Mouse (Mus musculus) ES-Bruce4 (cell line): ENCODE results near the gene Tbc1d16. TPM values are rescaled to one million over a fixed set of nuclear protein-coding genes. Genes with fewer than 3 reads are reported as not detected.
A peak's percentile ranks its signal among the peaks of the same experiment; 100 is the strongest.

Experiments used
- H3K27ac ChIP-seq: 2 replicates; pipeline ENCODE4 v1.5.1; 2012; ENCODE audit warnings: low read length, inconsistent platforms; ENCODE audit not compliant: insufficient read depth
- H3K27me3 ChIP-seq: 2 replicates; pipeline ENCODE4 v1.6.1; 2012; ENCODE audit warnings: mild to moderate bottlenecking, low read length, inconsistent platforms; ENCODE audit not compliant: control insufficient read depth, poor library complexity, insufficient read depth, severe bottlenecking
- H3K36me3 ChIP-seq: 2 replicates; pipeline ENCODE4 v1.6.1; 2012; ENCODE audit warnings: inconsistent platforms, mild to moderate bottlenecking, low read length, moderate library complexity; ENCODE audit not compliant: control insufficient read depth, poor library complexity, insufficient read depth, severe bottlenecking
- H3K4me1 ChIP-seq: one replicate; pipeline ENCODE4 v1.8.1; 2011; ENCODE audit warnings: low read length; ENCODE audit not compliant: control insufficient read depth, insufficient read depth
- H3K4me3 ChIP-seq: 2 replicates; pipeline ENCODE4 v1.5.1; 2011; ENCODE audit warnings: low read depth, mild to moderate bottlenecking, low read length
- H3K9ac ChIP-seq: 2 replicates; pipeline ENCODE4 v1.6.1; 2012; ENCODE audit warnings: low read depth, mild to moderate bottlenecking, inconsistent platforms; ENCODE audit not compliant: poor library complexity, severe bottlenecking
- H3K9me3 ChIP-seq: replicated peaks from 2 replicates; pipeline ENCODE4 v1.6.1; 2012; ENCODE audit warnings: mild to moderate bottlenecking, low read length, inconsistent platforms; ENCODE audit not compliant: control insufficient read depth, poor library complexity, insufficient read depth, severe bottlenecking
- CTCF ChIP-seq: IDR thresholded peaks from one replicate; pipeline ENCODE4 v1.8.1; 2011; ENCODE audit warnings: low read depth, low read length
- EP300 ChIP-seq: IDR thresholded peaks from 2 replicates; pipeline ENCODE4 v1.6.1; 2011; ENCODE audit warnings: low read depth, low read length; ENCODE audit not compliant: insufficient read depth
- POLR2A ChIP-seq: IDR thresholded peaks from one replicate; pipeline ENCODE4 v1.8.1; 2011; ENCODE audit warnings: low read length; ENCODE audit not compliant: insufficient read depth
- polyA plus RNA-seq: library from polyadenylated mRNA; stranded (reverse); fragments of >200 nt; gene quantifications from 2 replicates; pipeline ENCODE4 v1.2.4, GENCODE M21; 2011; ENCODE audit warnings: low read depth; ENCODE audit not compliant: missing spikeins, insufficient read depth, insufficient read length

Tbc1d16 gene
- polyA plus RNA-seq, 1 experiment = 15.9 TPM

DNA sequence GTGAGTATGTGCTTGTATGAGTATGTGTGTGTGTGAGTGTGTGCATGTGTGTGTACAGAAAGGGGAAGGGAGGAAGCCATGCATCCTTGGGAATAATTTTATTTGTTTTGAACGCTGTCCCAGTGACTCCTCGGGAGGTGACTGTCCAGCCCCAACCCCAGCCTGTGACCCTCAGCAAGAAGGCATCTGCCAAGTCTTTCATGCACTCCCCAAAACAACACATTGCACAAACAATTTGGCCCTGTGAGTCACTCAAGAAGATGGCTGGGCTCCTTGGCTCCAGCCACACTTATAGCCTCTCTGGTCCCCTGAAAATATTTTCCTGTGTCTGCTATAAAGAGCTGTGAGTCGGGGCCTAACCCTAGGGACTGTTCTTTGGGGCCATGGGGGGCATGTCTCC is 41.9 kb downstream of the Tbc1d16 start:
- H3K4me3 ChIP-seq = no peak overlapping the region
- TF ChIP-seq CTCF = no peak
- TF ChIP-seq EP300 = no peak
- TF ChIP-seq POLR2A = no peak
- no peaks in the 10 kb centered on the region for H3K36me3 ChIP-seq
- H3K9me3 ChIP-seq = no peaks in the 10 kb centered on the region
- H3K4me1 ChIP-seq = peaks cover 8% of the 10 kb centered on the region
- no peaks in the 10 kb centered on the region for H3K27me3 ChIP-seq
- H3K9ac ChIP-seq = no peak overlapping the region
- H3K27ac ChIP-seq = no peak overlapping the region

- Histone ChIP-seq H3K27ac (peak overlapping the region; percentile 9; the same call in 1 of the 2 replicates), H3K4me3 (no peak overlapping the region), H3K9ac (no peak overlapping the region), H3K36me3 (no peaks in the 10 kb centered on the region), H3K27me3 (no peaks in the 10 kb centered on the region), H3K4me1 (peaks cover 8% of the 10 kb centered on the region), H3K9me3 (no peaks in the 10 kb centered on the region)
- TF ChIP-seq POLR2A (no peak), CTCF (peak; percentile 33), EP300 (peak; percentile 38; the same call in 1 of the 2 replicates)
Observed at GRCm38 (mm10) chr11:119183684-119184310, 44.5 kb downstream of the Tbc1d16 start.

GRCm38 (mm10) chr11:119181861-119182395 is 46.4 kb downstream of the Tbc1d16 start:
- H3K36me3 ChIP-seq = no peaks in the 10 kb centered on the region
- peaks cover 5% of the 10 kb centered on the region for H3K4me1 ChIP-seq
- H3K9me3 ChIP-seq = no peaks in the 10 kb centered on the region
- no peak overlapping the region for H3K4me3 ChIP-seq
- no peaks in the 10 kb centered on the region for H3K27me3 ChIP-seq
- H3K27ac ChIP-seq = no peak overlapping the region
- H3K9ac ChIP-seq = no peak overlapping the region
- no peak for TF ChIP-seq CTCF
- no peak for TF ChIP-seq POLR2A
- TF ChIP-seq EP300 = no peak

DNA sequence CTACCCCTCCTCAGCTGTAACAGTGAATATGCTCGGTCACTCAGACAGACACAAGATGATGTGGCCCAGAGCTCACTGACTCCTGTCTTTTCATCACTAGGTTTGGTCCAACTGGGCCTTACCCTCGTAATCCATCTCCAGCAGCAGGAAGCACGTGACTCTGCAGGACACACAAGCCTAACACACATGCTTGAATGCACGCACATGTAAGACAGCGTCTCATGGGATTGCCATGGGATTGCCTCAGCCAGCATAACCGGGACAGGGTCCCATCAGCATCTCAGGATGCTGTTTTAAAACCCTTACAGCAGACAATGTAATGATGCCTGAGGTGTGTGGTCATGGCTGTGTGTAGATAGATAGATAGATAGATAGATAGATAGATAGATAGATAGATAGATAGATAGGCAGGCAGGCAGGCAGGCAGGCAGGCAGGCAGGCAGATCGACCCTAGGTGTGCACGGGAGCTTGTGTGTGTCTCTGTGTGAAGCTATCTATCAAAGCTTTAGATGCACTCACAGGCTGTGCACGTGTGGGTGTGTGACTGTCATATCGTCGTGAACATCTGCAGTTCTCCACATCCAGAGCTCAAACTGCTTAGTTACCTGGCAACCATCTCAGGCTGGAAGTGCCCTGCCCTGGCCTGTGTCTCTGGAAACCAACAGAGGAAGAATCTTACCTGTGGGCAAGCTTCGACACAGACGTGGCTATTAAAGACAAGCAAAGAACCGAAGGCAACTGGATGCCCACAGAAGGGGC is 47.3 kb downstream of the Tbc1d16 start:
- H3K4me1 ChIP-seq = peaks cover 4% of the 10 kb centered on the region
- no peaks in the 10 kb centered on the region for H3K9me3 ChIP-seq
- TF ChIP-seq POLR2A = no peak
- no peak for TF ChIP-seq CTCF
- TF ChIP-seq EP300 = no peak
- H3K27ac ChIP-seq = no peak overlapping the region
- H3K9ac ChIP-seq = no peak overlapping the region
- no peak overlapping the region for H3K4me3 ChIP-seq
- H3K36me3 ChIP-seq = no peaks in the 10 kb centered on the region
- H3K27me3 ChIP-seq = no peaks in the 10 kb centered on the region

GRCm38 (mm10) chr11:119178317-119178716 is 50.0 kb downstream of the Tbc1d16 start:
- no peak overlapping the region for H3K9ac ChIP-seq
- no peaks in the 10 kb centered on the region for H3K4me1 ChIP-seq
- TF ChIP-seq CTCF (no peak), POLR2A (no peak), EP300 (no peak)
- no peak overlapping the region for H3K27ac ChIP-seq
- no peaks in the 10 kb centered on the region for H3K27me3 ChIP-seq
- H3K36me3 ChIP-seq = no peaks in the 10 kb centered on the region
- H3K9me3 ChIP-seq = no peaks in the 10 kb centered on the region
- H3K4me3 ChIP-seq = no peak overlapping the region
